In genomic region chr19:5490898-5491708, GRCm38 (mm10) we compare ENCODE assay signal across 8 mouse cellular contexts. TPM values are rescaled to one million over a fixed set of nuclear protein-coding genes. Genes with fewer than 3 reads are reported as not detected.
A peak's percentile ranks its signal among the peaks of the same experiment; 100 is the strongest.
DNase-seq lines count a peak whose midpoint lies in the region; ATAC-seq and TF ChIP-seq lines count a peak whose summit lies in the region.

No protein-coding gene starts in this region.

- ATAC-seq in heart, embryonic 11.5 days (replicated peaks; ENCODE audit: insufficient number of reproducible peaks, low FRiP score, low TSS enrichment), result peak; percentile 7; the same call in 1 of the 2 replicates
- peak; percentile 14; the same call in 1 of the 2 replicates for ATAC-seq in kidney, embryonic 16.5 days (ENCODE audit: low FRiP score, low TSS enrichment)
- peak; percentile 28 for ATAC-seq in monocyte, adult 5-6 weeks (replicated peaks; ENCODE audit: insufficient number of reproducible peaks, low FRiP score, low TSS enrichment, poor library complexity, severe bottlenecking)

- peak; percentile 95 for DNase-seq in 3T3-L1 (ENCODE audit: low read depth, low spot score)
- peak; percentile 91 for DNase-seq in adrenal gland, postnatal 14 days
- DNase-seq in liver, adult 2 months (ENCODE audit: extremely low read depth, low read depth, low spot score), result peak; percentile 83
- DNase-seq in spleen, postnatal 4 days (ENCODE audit: low spot score in 2 of 2), result peak; percentile 84 to 92

- peak overlapping the region; percentile 93 for H3K27ac ChIP-seq in embryonic fibroblast, embryonic 13.5 days (ENCODE audit: insufficient read depth, low read length)
- peak overlapping the region; percentile 100 for H3K27ac ChIP-seq in heart, embryonic 11.5 days (ENCODE audit: low read depth, low read length)
- peak overlapping the region; percentile 100 for H3K27ac ChIP-seq in kidney, embryonic 16.5 days (ENCODE audit: low read length)
- H3K27ac ChIP-seq in liver, adult 2 months (replicated peaks; ENCODE audit: insufficient read depth, low read depth, low read length), result peak overlapping the region; percentile 84

- H3K36me3 ChIP-seq in heart, embryonic 11.5 days (ENCODE audit: control insufficient read depth, insufficient read depth, low read length), result peaks cover 22% of the 10 kb centered on the region
- H3K36me3 ChIP-seq in kidney, embryonic 16.5 days (ENCODE audit: insufficient read depth, low read length), result peaks cover 29% of the 10 kb centered on the region
- H3K36me3 ChIP-seq in liver, adult 2 months (ENCODE audit: control insufficient read depth, insufficient read depth, low read length), result peaks cover 10% of the 10 kb centered on the region; the same call in 1 of the 2 replicates

- no peaks in the 10 kb centered on the region for H3K27me3 ChIP-seq in heart, embryonic 11.5 days (ENCODE audit: control insufficient read depth, insufficient read depth, low read length)
- H3K27me3 ChIP-seq in kidney, embryonic 16.5 days (ENCODE audit: insufficient read depth, low read length), result no peaks in the 10 kb centered on the region
- no peaks in the 10 kb centered on the region for H3K27me3 ChIP-seq in liver, adult 2 months (ENCODE audit: control insufficient read depth, insufficient read depth, low read length)

- H3K4me1 ChIP-seq in embryonic fibroblast, embryonic 13.5 days (ENCODE audit: control insufficient read depth, insufficient read depth, low read length), result peaks cover 4% of the 10 kb centered on the region; the same call in 1 of the 2 replicates
- H3K4me1 ChIP-seq in heart, embryonic 11.5 days (ENCODE audit: control insufficient read depth, insufficient read depth, low read length), result peaks cover 19% of the 10 kb centered on the region
- peaks cover 33% of the 10 kb centered on the region for H3K4me1 ChIP-seq in kidney, embryonic 16.5 days (ENCODE audit: insufficient read depth, low read length)
- H3K4me1 ChIP-seq in liver, adult 2 months (ENCODE audit: control insufficient read depth, insufficient read depth, low read length), result peaks cover 7% of the 10 kb centered on the region; the same call in 1 of the 2 replicates

- peak; percentile 92 for TF ChIP-seq POLR2A in embryonic fibroblast, embryonic 13.5 days (IDR thresholded peaks at IDR 0.05; ENCODE audit: low read depth, low read length)
- peak; percentile 62 for TF ChIP-seq POLR2A in liver, adult 2 months (IDR thresholded peaks at IDR 0.05; ENCODE audit: extremely low read depth, insufficient read depth, low read length)

- TF ChIP-seq CTCF in embryonic fibroblast, embryonic 13.5 days (IDR thresholded peaks at IDR 0.05; ENCODE audit: borderline replicate concordance, insufficient read depth, low read length), result no peak
- TF ChIP-seq CTCF in liver, adult 2 months (IDR thresholded peaks at IDR 0.05; ENCODE audit: low read depth, low read length), result no peak

- no peaks in the 10 kb centered on the region for H3K9me3 ChIP-seq in heart, embryonic 11.5 days (replicated peaks; ENCODE audit: control insufficient read depth, low read length)
- H3K9me3 ChIP-seq in kidney, embryonic 16.5 days (ENCODE audit: low read length), result no peaks in the 10 kb centered on the region

- H3K79me2 ChIP-seq in liver, adult 2 months (ENCODE audit: control insufficient read depth, insufficient read depth, low read length), result peaks cover 4% of the 10 kb centered on the region; the same call in 1 of the 2 replicates

- under 1% methylated on average over 58 of the region's 59 CpGs for WGBS in heart, embryonic 11.5 days (ENCODE audit: insufficient replicate concordance)
- under 1% methylated on average over 58 of the region's 59 CpGs for WGBS in kidney, embryonic 16.5 days
- WGBS in liver, adult 2 months, result under 1% methylated on average over 59 of the region's 59 CpGs

- H3K4me2 ChIP-seq in heart, embryonic 11.5 days, result peak overlapping the region; percentile 82
- peak overlapping the region; percentile 86 for H3K4me2 ChIP-seq in kidney, embryonic 16.5 days (replicated peaks; ENCODE audit: low read depth, low read length)

- peak overlapping the region; percentile 95 for H3K9ac ChIP-seq in heart, embryonic 11.5 days (ENCODE audit: low read depth, low read length)
- H3K9ac ChIP-seq in kidney, embryonic 16.5 days (replicated peaks; ENCODE audit: low read length), result peak overlapping the region; percentile 94
- peak overlapping the region; percentile 75 for H3K9ac ChIP-seq in liver, adult 2 months (ENCODE audit: low read depth, low read length)

- H3K4me3 ChIP-seq in embryonic fibroblast, embryonic 13.5 days (ENCODE audit: insufficient read depth, low read length), result peak overlapping the region; percentile 72
- H3K4me3 ChIP-seq in heart, embryonic 11.5 days (ENCODE audit: low read depth, low read length), result peak overlapping the region; percentile 90
- peak overlapping the region; percentile 96 for H3K4me3 ChIP-seq in kidney, embryonic 16.5 days (ENCODE audit: low read length)
- peak overlapping the region; percentile 73 for H3K4me3 ChIP-seq in liver, adult 2 months (ENCODE audit: insufficient read depth, low read depth, low read length)

RNA-seq across cellular contexts. Expression of gene Cfl1, which starts 0.8 kb away (rescaled TPM):
- total RNA-seq in adrenal gland, postnatal 14 days (2021), result 640 and 706 TPM in 2 replicates
- 1,890 and 1,995 TPM in 2 replicates for polyA plus RNA-seq in embryonic fibroblast, embryonic 13.5 days (2011; ENCODE audit: insufficient read length, low read depth, missing spikeins)
- 2,455 and 2,528 TPM in 2 replicates for polyA plus RNA-seq in heart, embryonic 11.5 days (2014; fragmentation: Nextera tagmentation; extraction: Ambion mirVana)
- 2,772 and 2,914 TPM in 2 replicates for polyA plus RNA-seq in kidney, embryonic 16.5 days (2015; fragmentation: Nextera tagmentation; extraction: Ambion mirVana)
- total RNA-seq in liver, adult 2 months (2014; rRNA removed), result 117 and 122 TPM in 2 replicates
- polyA plus RNA-seq in liver, adult 2 months (2012; rRNA removed), result 177 and 193 TPM in 2 replicates
- 931 to 1,266 TPM (median 1,127 TPM) in 3 replicates for total RNA-seq in monocyte, adult 5-6 weeks (2017)

RNA-seq across cellular contexts. Expression of gene Mus81, which starts 2.9 kb away (rescaled TPM):
- total RNA-seq in adrenal gland, postnatal 14 days (2021), result 22.3 and 28.6 TPM in 2 replicates
- polyA plus RNA-seq in embryonic fibroblast, embryonic 13.5 days (2011; ENCODE audit: insufficient read length, low read depth, missing spikeins), result 21.8 and 27.1 TPM in 2 replicates
- polyA plus RNA-seq in heart, embryonic 11.5 days (2014; fragmentation: Nextera tagmentation; extraction: Ambion mirVana), result 32.2 and 40.0 TPM in 2 replicates
- polyA plus RNA-seq in kidney, embryonic 16.5 days (2015; fragmentation: Nextera tagmentation; extraction: Ambion mirVana), result 44.2 and 50.5 TPM in 2 replicates
- total RNA-seq in liver, adult 2 months (2014; rRNA removed), result 8.1 and 10.9 TPM in 2 replicates
- 21.2 and 22.9 TPM in 2 replicates for polyA plus RNA-seq in liver, adult 2 months (2012; rRNA removed)
- total RNA-seq in monocyte, adult 5-6 weeks (2017), result 8.7 to 20.2 TPM (median 11.6 TPM) in 3 replicates

RNA-seq across cellular contexts. Expression of gene 1700020D05Rik, which starts 12.5 kb away (rescaled TPM):
- 1.0 and 2.2 TPM in 2 replicates for total RNA-seq in adrenal gland, postnatal 14 days (2021)
- polyA plus RNA-seq in embryonic fibroblast, embryonic 13.5 days (2011; ENCODE audit: insufficient read length, low read depth, missing spikeins), result 0.97 and 1.4 TPM in 2 replicates
- polyA plus RNA-seq in heart, embryonic 11.5 days (2014; fragmentation: Nextera tagmentation; extraction: Ambion mirVana), result not detected in 2 replicates
- not detected in 2 replicates for polyA plus RNA-seq in kidney, embryonic 16.5 days (2015; fragmentation: Nextera tagmentation; extraction: Ambion mirVana)
- 0.83 and 0.87 TPM in 2 replicates for total RNA-seq in liver, adult 2 months (2014; rRNA removed)
- 0.30 and 0.59 TPM in 2 replicates for polyA plus RNA-seq in liver, adult 2 months (2012; rRNA removed)
- total RNA-seq in monocyte, adult 5-6 weeks (2017), result 0.29 TPM in 1 of 3 replicates, not detected in the others

RNA-seq across cellular contexts. Expression of gene Efemp2, which starts 17.3 kb away (rescaled TPM):
- 42.5 and 45.9 TPM in 2 replicates for total RNA-seq in adrenal gland, postnatal 14 days (2021)
- 368 and 420 TPM in 2 replicates for polyA plus RNA-seq in embryonic fibroblast, embryonic 13.5 days (2011; ENCODE audit: insufficient read length, low read depth, missing spikeins)
- 72.2 and 72.5 TPM in 2 replicates for polyA plus RNA-seq in heart, embryonic 11.5 days (2014; fragmentation: Nextera tagmentation; extraction: Ambion mirVana)
- 197 and 208 TPM in 2 replicates for polyA plus RNA-seq in kidney, embryonic 16.5 days (2015; fragmentation: Nextera tagmentation; extraction: Ambion mirVana)
- 4.0 and 4.3 TPM in 2 replicates for total RNA-seq in liver, adult 2 months (2014; rRNA removed)
- 7.7 and 8.5 TPM in 2 replicates for polyA plus RNA-seq in liver, adult 2 months (2012; rRNA removed)
- total RNA-seq in monocyte, adult 5-6 weeks (2017), result 2.0 to 5.9 TPM in 2 of 3 replicates, not detected in the other

RNA-seq across cellular contexts. Expression of gene Snx32, which starts 19.2 kb away (rescaled TPM):
- total RNA-seq in adrenal gland, postnatal 14 days (2021), result 10.4 and 11.8 TPM in 2 replicates
- 8.7 and 18.4 TPM in 2 replicates for polyA plus RNA-seq in embryonic fibroblast, embryonic 13.5 days (2011; ENCODE audit: insufficient read length, low read depth, missing spikeins)
- polyA plus RNA-seq in heart, embryonic 11.5 days (2014; fragmentation: Nextera tagmentation; extraction: Ambion mirVana), result 14.0 and 16.7 TPM in 2 replicates
- polyA plus RNA-seq in kidney, embryonic 16.5 days (2015; fragmentation: Nextera tagmentation; extraction: Ambion mirVana), result 9.9 and 10.6 TPM in 2 replicates
- 1.6 and 1.8 TPM in 2 replicates for total RNA-seq in liver, adult 2 months (2014; rRNA removed)
- polyA plus RNA-seq in liver, adult 2 months (2012; rRNA removed), result 4.1 and 4.5 TPM in 2 replicates
- 2.4 to 6.9 TPM (median 4.7 TPM) in 3 replicates for total RNA-seq in monocyte, adult 5-6 weeks (2017)

Comparison
In these comparisons a context has a peak if more than half of its experiments do, and no peak if none do; other contexts are left out.
1. Peak in every context shown above with its lines: DNase-seq, ATAC-seq, H3K4me3 ChIP-seq and H3K27ac ChIP-seq.